Mouse (Mus musculus) intestine, postnatal 0 days (tissue): ENCODE measurements at regions not wholly inside any gene's neighbourhood (a gene's known extent, or its start where the extent isn't known, plus 50 kb on each side); places are given as distances from the start of the nearest gene placed in this dataset. TPM values are rescaled to one million over a fixed set of nuclear protein-coding genes. Genes with fewer than 3 reads are reported as not detected.

ENCODE experiments used
- ATAC-seq: fragments of 200-750 bp; cut with Nextera tagmentation; 2 replicates; pipeline ENCODE4 v1.8.0; 2017; ENCODE audit warnings: mild to moderate bottlenecking, moderate TSS enrichment, moderate library complexity
- H3K27ac ChIP-seq: fragments of 300-500 bp; sonication (generic); 2 replicates; pipeline ENCODE4 v1.5.1; 2014; ENCODE audit warnings: mild to moderate bottlenecking, low read depth, low read length, moderate library complexity
- H3K27me3 ChIP-seq: fragments of 300-500 bp; sonication (generic); replicated peaks from 2 replicates; pipeline ENCODE4 v1.6.1; 2014; ENCODE audit warnings: low read length, mixed read lengths; ENCODE audit not compliant: control insufficient read depth, insufficient read depth
- H3K36me3 ChIP-seq: fragments of 300-500 bp; sonication (generic); 2 replicates; pipeline ENCODE4 v1.6.1; 2014; ENCODE audit warnings: mild to moderate bottlenecking, moderate library complexity; ENCODE audit not compliant: control insufficient read depth, insufficient read depth
- H3K4me1 ChIP-seq: fragments of 300-500 bp; sonication (generic); replicated peaks from 2 replicates; pipeline ENCODE4 v1.6.1; 2014; ENCODE audit warnings: antibody characterized with exemption, low read length, mixed read lengths; ENCODE audit not compliant: control insufficient read depth, insufficient read depth
- H3K4me2 ChIP-seq: fragments of 300-500 bp; sonication (generic); replicated peaks from 2 replicates; pipeline ENCODE4 v1.6.1; 2014; ENCODE audit warnings: low read depth, mild to moderate bottlenecking, moderate library complexity
- H3K4me3 ChIP-seq: fragments of 300-500 bp; sonication (generic); 2 replicates; pipeline ENCODE4 v1.5.1; 2014; ENCODE audit warnings: low read depth, low read length
- H3K9ac ChIP-seq: fragments of 300-500 bp; sonication (generic); 2 replicates; pipeline ENCODE4 v1.6.1; 2014; ENCODE audit warnings: mild to moderate bottlenecking, low read depth, low read length
- H3K9me3 ChIP-seq: fragments of 300-500 bp; sonication (generic); 2 replicates; pipeline ENCODE4 v1.6.1; 2016; ENCODE audit warnings: mixed run types; ENCODE audit not compliant: control insufficient read depth
- CTCF ChIP-seq: sonication (generic); IDR thresholded peaks from 2 replicates; pipeline ENCODE4 v1.5.1; 2016; ENCODE audit warnings: low read depth, mild to moderate bottlenecking, control low read depth, antibody characterized with exemption, moderate library complexity
- WGBS: fragments of 180-500 bp; shearing (Covaris S2); extraction: QIAGEN DNeasy Blood & Tissue Kit; methylation state at CpG from one replicate; pipeline ENCODE4 v1.1.7; 2014; 5-methylcytosine and 5-hydroxymethylcytosine counted together
- microRNA-seq: library from miRNA; unstranded; fragments of <30 nt; microRNA quantifications from one replicate; pipeline ENCODE4, GENCODE M21; 2016

GRCm38 (mm10) chrX:166906602-166907001, 302.5 kb downstream of the Tmsb4x start:
- Histone ChIP-seq H3K4me2 (no peak overlapping the region), H3K4me3 (no peak overlapping the region), H3K36me3 (no peaks in the 10 kb centered on the region), H3K27me3 (no peaks in the 10 kb centered on the region), H3K9me3 (no peaks in the 10 kb centered on the region), H3K4me1 (no peaks in the 10 kb centered on the region), H3K9ac (no peak overlapping the region), H3K27ac (no peak overlapping the region)
- WGBS, result 70% methylated on average over 6 of the region's 6 CpGs
- no peak for ATAC-seq
- TF ChIP-seq CTCF, result no peak

DNA sequence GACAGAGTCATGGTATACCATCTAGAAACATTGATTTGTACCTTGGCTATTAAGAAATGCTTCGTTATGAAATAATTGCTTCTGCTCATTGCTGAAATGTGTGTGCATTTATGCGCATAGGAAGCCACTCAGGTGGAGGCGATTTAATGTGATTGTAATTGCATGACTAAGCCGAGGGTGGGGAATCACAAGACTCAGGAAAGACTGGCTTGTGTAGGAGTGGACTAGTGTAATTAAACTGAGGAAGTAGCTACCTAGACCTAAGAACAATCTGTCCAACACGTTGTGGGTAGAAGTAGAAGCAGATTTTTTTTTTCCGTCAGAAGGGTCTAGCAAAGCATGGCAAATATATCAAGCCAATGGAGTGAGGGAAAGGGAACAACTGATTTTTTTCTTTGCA, 308.4 kb downstream of the Tmsb4x start:
- no peak for TF ChIP-seq CTCF
- no peaks in the 10 kb centered on the region for H3K27me3 ChIP-seq
- no peak overlapping the region for H3K4me2 ChIP-seq
- no peaks in the 10 kb centered on the region for H3K36me3 ChIP-seq
- no peak for ATAC-seq
- no peaks in the 10 kb centered on the region for H3K4me1 ChIP-seq
- no peak overlapping the region for H3K4me3 ChIP-seq
- H3K9ac ChIP-seq, result no peak overlapping the region
- WGBS, result 67% methylated on average over 6 of the region's 6 CpGs
- no peak overlapping the region for H3K27ac ChIP-seq
- H3K9me3 ChIP-seq, result no peaks in the 10 kb centered on the region

- no peaks in the 10 kb centered on the region for H3K36me3 ChIP-seq
- no peak for ATAC-seq
- H3K4me1 ChIP-seq, result no peaks in the 10 kb centered on the region
- WGBS, result 50% methylated on average over 2 of the region's 2 CpGs
- no peak overlapping the region for H3K9ac ChIP-seq
- H3K27me3 ChIP-seq, result no peaks in the 10 kb centered on the region
- H3K9me3 ChIP-seq, result no peaks in the 10 kb centered on the region
- H3K4me3 ChIP-seq, result no peak overlapping the region
- no peak overlapping the region for H3K27ac ChIP-seq
- no peak overlapping the region for H3K4me2 ChIP-seq
- TF ChIP-seq CTCF, result no peak
Observed at GRCm38 (mm10) chrX:166895199-166895598, 309.7 kb upstream of the Egfl6 start.

DNA sequence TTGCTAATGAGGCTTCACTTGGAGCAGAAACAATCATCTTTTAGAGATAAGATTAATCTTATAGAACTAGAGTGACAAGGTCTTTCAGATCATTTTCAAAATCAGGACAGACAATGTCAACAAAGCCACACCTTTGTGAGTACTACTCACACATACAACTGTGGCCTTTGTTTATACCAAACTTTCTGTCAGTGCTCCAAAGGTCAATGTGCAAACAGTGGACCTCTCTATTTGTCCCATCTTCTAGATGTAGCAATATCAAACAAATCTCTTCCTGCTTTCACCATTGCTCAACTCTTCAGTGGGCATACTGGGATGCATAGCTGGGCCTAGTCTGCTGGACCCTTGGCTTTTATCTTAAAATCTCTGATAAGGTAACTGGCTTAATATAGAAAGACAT, 300.9 kb upstream of the Egfl6 start:
- no peaks in the 10 kb centered on the region for H3K36me3 ChIP-seq
- H3K9me3 ChIP-seq, result no peaks in the 10 kb centered on the region
- ATAC-seq, result no peak; the same call in 1 of the 2 replicates
- no peak for TF ChIP-seq CTCF
- H3K4me1 ChIP-seq, result no peaks in the 10 kb centered on the region
- no peaks in the 10 kb centered on the region for H3K27me3 ChIP-seq
- no peak overlapping the region for H3K4me2 ChIP-seq
- H3K4me3 ChIP-seq, result no peak overlapping the region
- no peak overlapping the region for H3K9ac ChIP-seq
- H3K27ac ChIP-seq, result no peak overlapping the region

DNA sequence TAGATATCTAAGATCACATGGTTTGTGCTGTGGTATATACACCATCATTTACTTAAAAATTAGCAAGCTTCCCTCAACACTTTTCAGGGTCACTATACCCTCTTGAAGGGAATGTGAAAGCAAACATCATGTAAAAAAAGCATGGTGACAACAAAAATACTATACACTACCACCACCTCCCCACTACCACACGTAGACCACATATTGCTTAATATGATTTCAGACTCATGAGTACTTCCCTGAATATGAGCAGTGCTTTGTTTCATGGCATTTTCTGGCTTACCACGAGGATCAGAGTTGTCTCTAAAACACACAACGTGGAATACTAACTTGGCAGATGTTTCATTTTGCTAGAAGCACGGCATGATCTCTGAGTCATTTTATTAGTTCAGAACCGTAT, 284.0 kb upstream of the Egfl6 start:
- Histone ChIP-seq H3K36me3 (no peaks in the 10 kb centered on the region), H3K27me3 (no peaks in the 10 kb centered on the region), H3K4me2 (no peak overlapping the region), H3K9ac (no peak overlapping the region), H3K4me1 (no peaks in the 10 kb centered on the region), H3K4me3 (no peak overlapping the region), H3K9me3 (no peaks in the 10 kb centered on the region), H3K27ac (no peak overlapping the region)
- no peak for ATAC-seq
- TF ChIP-seq CTCF, result no peak
- 85% methylated on average over 5 of the region's 5 CpGs for WGBS

DNA sequence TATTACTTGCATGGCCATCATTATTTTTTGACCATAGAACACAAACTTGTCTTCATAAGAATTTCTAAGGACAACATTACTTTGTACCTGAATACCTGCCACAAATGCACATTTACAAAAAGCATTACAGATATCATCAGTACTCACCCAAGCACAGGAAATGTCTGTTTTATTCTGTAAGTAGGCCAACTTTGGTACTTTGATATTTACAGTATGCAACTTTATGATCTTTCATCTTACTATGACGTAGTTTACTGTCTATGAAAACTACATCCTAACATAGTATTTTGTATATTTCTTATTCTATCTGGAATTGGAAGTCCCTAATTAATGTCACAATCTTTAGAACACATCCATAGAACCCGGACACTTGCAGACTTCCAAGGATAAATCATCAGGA, 282.2 kb upstream of the Egfl6 start:
- Histone ChIP-seq H3K4me1 (no peaks in the 10 kb centered on the region), H3K4me2 (no peak overlapping the region), H3K27ac (no peak overlapping the region), H3K27me3 (no peaks in the 10 kb centered on the region), H3K4me3 (no peak overlapping the region), H3K9ac (no peak overlapping the region), H3K9me3 (no peaks in the 10 kb centered on the region), H3K36me3 (no peaks in the 10 kb centered on the region)
- no peak for ATAC-seq
- no peak for TF ChIP-seq CTCF
- 71% methylated on average over 2 of the region's 2 CpGs for WGBS

Small RNAs in the stretch of these regions (microRNA-seq; reads per million reads assigned to microRNA genes)
- not detected for gene Gm22368
- not detected for gene Gm44376
